Mouse (Mus musculus) embryonic facial prominence, embryonic 12.5 days (tissue): ENCODE measurements around the gene Sp3. TPM values are rescaled to one million over a fixed set of nuclear protein-coding genes. Genes with fewer than 3 reads are reported as not detected.

ENCODE experiments used
- ATAC-seq: fragments of 200-750 bp; cut with Nextera tagmentation; 2 replicates; pipeline ENCODE4 v1.8.0; 2017; ENCODE audit not compliant: insufficient number of reproducible peaks, insufficient read depth, low FRiP score, low TSS enrichment
- H3K27ac ChIP-seq: fragments of 300-500 bp; sonication (generic); 2 replicates; pipeline ENCODE4 v1.5.1; 2016; ENCODE audit warnings: mild to moderate bottlenecking
- H3K27me3 ChIP-seq: fragments of 300-500 bp; sonication (generic); 2 replicates; pipeline ENCODE4 v1.6.1; 2016; ENCODE audit warnings: mild to moderate bottlenecking, moderate library complexity
- H3K36me3 ChIP-seq: fragments of 300-500 bp; sonication (generic); 2 replicates; pipeline ENCODE4 v1.6.1; 2016; ENCODE audit warnings: mild to moderate bottlenecking
- H3K4me1 ChIP-seq: fragments of 300-500 bp; sonication (generic); 2 replicates; pipeline ENCODE4 v1.6.1; 2016
- H3K4me2 ChIP-seq: fragments of 300-500 bp; sonication (generic); replicated peaks from 2 replicates; pipeline ENCODE4 v1.6.1; 2016; ENCODE audit warnings: mild to moderate bottlenecking, moderate library complexity
- H3K4me3 ChIP-seq: fragments of 300-500 bp; sonication (generic); 2 replicates; pipeline ENCODE4 v1.5.1; 2016; ENCODE audit warnings: mild to moderate bottlenecking
- H3K9ac ChIP-seq: fragments of 300-500 bp; sonication (generic); 2 replicates; pipeline ENCODE4 v1.6.1; 2016; ENCODE audit warnings: mild to moderate bottlenecking, moderate library complexity
- H3K9me3 ChIP-seq: fragments of 300-500 bp; sonication (generic); 2 replicates; pipeline ENCODE4 v1.6.1; 2016; ENCODE audit warnings: mild to moderate bottlenecking, moderate library complexity
- WGBS: fragments of 180-500 bp; shearing (Covaris S2); methylation state at CpG from one replicate; pipeline ENCODE4 v1.1.7; 2016; 5-methylcytosine and 5-hydroxymethylcytosine counted together
- polyA plus RNA-seq: library from polyadenylated mRNA; unstranded; fragments of >200 nt; fragmentation: Nextera tagmentation; extraction: Ambion mirVana; gene quantifications from 2 replicates; pipeline ENCODE4 v1.2.1, GENCODE M21; 2016

Gene Sp3
- polyA plus RNA-seq, 1 experiment from 2014 or later, result 77.8 TPM

DNA sequence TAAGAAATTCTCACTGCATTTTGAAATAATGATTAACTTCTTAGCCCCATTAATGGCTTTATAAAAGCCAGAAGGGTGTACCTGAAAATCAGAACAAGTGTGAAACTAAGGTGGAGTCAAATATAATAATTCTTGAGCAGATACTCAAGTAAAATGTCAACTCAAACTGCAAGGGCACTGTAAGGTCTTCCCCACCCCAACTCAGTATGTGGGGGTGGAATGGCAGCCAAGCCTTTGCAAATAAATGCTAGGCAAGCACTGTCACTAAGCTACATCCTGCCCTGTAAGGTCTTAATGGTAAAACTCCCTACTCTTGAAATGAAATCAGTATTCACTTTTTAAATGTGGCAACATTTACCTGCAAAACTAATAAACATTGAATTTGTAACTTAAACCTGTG, 4.2 kb downstream of the Sp3 start:
- Histone ChIP-seq H3K36me3 (peaks cover 3% of the 10 kb centered on the region), H3K27me3 (no peaks in the 10 kb centered on the region), H3K27ac (no peak overlapping the region), H3K4me3 (no peak overlapping the region), H3K9me3 (no peaks in the 10 kb centered on the region), H3K4me1 (peaks cover 13% of the 10 kb centered on the region), H3K4me2 (0 out of 2 replicates have a peak overlapping the region, but pooled peaks have one; percentile 9), H3K9ac (no peak overlapping the region)
- ATAC-seq, result no peak

DNA sequence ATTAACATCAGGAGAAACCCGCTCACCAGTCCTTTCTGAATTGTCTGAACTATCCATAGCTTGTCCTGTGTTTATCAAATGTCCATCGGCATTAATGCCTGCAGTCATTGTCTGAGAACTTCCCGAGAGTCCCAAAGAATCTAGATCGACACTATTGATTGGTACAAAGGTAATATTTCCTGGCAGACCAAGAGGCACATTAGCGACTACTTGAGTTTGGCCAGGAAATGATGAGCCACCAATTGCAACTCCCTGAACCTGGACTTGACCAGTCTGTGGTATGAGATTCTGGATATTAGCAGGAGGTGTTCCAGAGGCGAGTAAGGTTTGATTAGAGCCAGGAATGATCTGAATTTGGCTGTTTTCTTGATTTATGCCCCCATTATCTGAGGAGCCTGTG, 9.4 kb downstream of the Sp3 start:
- no peak for ATAC-seq
- Histone ChIP-seq H3K27me3 (no peaks in the 10 kb centered on the region), H3K4me1 (peaks cover 5% of the 10 kb centered on the region), H3K36me3 (peaks cover 27% of the 10 kb centered on the region), H3K4me2 (no peak overlapping the region), H3K9ac (no peak overlapping the region), H3K9me3 (no peaks in the 10 kb centered on the region), H3K27ac (no peak overlapping the region), H3K4me3 (no peak overlapping the region)
- WGBS, result 90% methylated on average over 6 of the region's 6 CpGs

DNA sequence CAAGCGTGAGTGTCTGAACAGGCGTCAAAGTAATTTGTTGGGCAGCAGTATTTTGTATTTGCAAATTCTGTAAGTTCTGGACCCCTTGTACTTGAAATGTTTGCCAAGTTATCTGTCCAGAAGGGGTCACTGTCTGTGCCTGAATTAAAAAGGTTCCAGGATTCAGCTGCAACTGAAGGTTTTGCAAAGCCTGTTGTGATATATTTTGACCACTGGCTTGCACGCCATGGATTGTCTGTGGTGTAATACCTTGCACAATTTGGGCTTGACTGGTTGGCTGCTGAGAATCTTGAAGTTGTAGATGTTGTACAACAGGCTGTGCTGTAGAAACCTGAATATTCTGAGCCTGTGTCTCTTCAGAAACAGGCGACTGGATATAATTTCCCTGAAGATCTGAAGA, 9.9 kb downstream of the Sp3 start:
- no peaks in the 10 kb centered on the region for H3K27me3 ChIP-seq
- no peak overlapping the region for H3K4me3 ChIP-seq
- H3K9ac ChIP-seq, result no peak overlapping the region
- no peaks in the 10 kb centered on the region for H3K4me1 ChIP-seq
- no peak overlapping the region for H3K27ac ChIP-seq
- peaks cover 27% of the 10 kb centered on the region for H3K36me3 ChIP-seq
- no peak overlapping the region for H3K4me2 ChIP-seq
- no peaks in the 10 kb centered on the region for H3K9me3 ChIP-seq
- no peak for ATAC-seq
- WGBS, result 96% methylated on average over 4 of the region's 4 CpGs

DNA sequence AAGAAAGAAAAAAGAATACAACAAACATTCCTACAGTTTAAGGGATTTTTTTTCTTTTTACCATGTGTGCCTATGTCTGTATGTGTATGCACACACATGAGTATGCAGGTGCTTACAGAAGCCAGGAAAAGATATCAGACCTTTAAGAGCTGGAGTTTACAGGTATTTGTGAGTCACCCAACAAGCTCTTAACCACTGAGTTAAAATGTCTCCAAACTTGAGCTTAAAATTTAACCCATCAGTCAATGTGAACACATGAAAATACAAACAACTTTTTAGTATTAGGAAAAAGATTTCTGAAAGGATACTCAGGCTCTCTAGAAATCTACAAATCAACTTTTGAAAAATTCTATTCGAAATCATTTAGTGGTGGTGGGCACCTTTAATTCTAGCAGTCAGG, 11.7 kb downstream of the Sp3 start:
- Histone ChIP-seq H3K4me1 (no peaks in the 10 kb centered on the region), H3K9me3 (no peaks in the 10 kb centered on the region), H3K4me3 (no peak overlapping the region), H3K36me3 (peaks cover 27% of the 10 kb centered on the region), H3K27me3 (no peaks in the 10 kb centered on the region), H3K4me2 (no peak overlapping the region), H3K27ac (no peak overlapping the region), H3K9ac (no peak overlapping the region)
- ATAC-seq, result no peak
- 100% methylated on average over 1 of the region's 1 CpGs for WGBS

DNA sequence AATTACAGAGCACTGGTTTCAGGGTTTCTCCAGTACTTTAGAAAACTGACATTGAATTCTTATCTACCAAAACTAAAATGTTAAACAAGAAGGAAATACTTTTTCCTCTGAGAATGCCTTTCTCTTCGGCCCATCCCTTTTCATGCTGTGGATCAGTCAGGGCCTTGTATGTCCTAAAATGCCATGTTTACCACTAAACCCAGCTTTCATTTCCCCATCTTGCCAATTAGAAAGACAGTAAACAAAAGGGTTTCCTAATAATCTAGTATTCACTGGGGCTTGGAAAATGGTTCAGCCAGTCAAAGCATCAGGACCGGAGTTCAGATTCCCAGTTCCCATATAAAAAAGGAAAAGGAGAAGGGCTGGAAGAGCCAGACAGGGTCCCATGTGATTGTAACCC, 14.8 kb downstream of the Sp3 start:
- no peaks in the 10 kb centered on the region for H3K27me3 ChIP-seq
- no peak overlapping the region for H3K4me2 ChIP-seq
- WGBS, result 92% methylated on average over 2 of the region's 2 CpGs
- H3K9ac ChIP-seq, result no peak overlapping the region
- no peak overlapping the region for H3K27ac ChIP-seq
- H3K9me3 ChIP-seq, result no peaks in the 10 kb centered on the region
- ATAC-seq, result no peak
- H3K4me1 ChIP-seq, result no peaks in the 10 kb centered on the region
- no peak overlapping the region for H3K4me3 ChIP-seq
- peaks cover 30% of the 10 kb centered on the region for H3K36me3 ChIP-seq

DNA sequence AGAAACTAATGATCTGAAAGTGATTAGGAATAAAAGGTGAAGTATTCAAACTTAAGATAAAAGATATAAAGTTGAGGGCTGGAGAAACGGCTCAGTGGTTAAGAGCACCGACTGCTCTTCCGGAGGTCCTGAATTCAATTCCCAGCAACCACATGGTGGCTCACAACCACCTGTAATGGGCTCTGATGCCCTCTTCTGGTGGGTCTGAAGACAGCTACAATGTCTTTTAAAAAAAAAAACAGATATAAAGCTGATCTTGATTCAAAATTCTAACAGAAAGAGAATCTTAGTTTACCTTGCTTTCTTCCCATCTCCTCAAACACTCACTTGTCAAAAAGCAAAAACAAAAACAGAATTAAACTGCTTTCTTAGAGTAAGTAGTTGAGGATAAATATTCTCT, 23.8 kb downstream of the Sp3 start:
- Histone ChIP-seq H3K36me3 (peaks cover 40% of the 10 kb centered on the region), H3K4me3 (no peak overlapping the region), H3K27ac (no peak overlapping the region), H3K27me3 (no peaks in the 10 kb centered on the region), H3K9me3 (no peaks in the 10 kb centered on the region), H3K4me2 (no peak overlapping the region), H3K4me1 (no peaks in the 10 kb centered on the region), H3K9ac (no peak overlapping the region)
- no peak for ATAC-seq
- 97% methylated on average over 3 of the region's 3 CpGs for WGBS

DNA sequence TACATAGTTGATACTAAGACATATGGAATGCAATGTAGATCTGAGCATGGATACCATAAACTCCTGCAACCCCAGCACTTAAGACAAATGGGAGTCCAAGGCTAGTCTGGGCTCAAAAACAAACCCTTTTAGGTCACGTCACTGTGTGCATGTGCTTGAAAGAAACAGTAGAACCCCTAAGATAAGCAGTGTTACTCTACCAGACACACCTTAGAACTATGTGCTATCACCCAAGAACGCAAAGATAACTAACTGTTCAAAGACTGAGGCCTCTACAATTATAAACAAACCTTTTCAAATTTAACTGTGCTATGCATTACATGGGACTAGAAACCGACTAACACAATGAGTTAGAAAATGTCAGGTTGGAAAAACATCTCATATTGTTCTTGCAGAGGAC, 27.3 kb downstream of the Sp3 start:
- 93% methylated on average over 3 of the region's 3 CpGs for WGBS
- no peak overlapping the region for H3K4me2 ChIP-seq
- no peaks in the 10 kb centered on the region for H3K9me3 ChIP-seq
- H3K36me3 ChIP-seq, result peaks cover 35% of the 10 kb centered on the region
- no peak overlapping the region for H3K4me3 ChIP-seq
- no peak for ATAC-seq
- no peaks in the 10 kb centered on the region for H3K27me3 ChIP-seq
- H3K27ac ChIP-seq, result no peak overlapping the region
- H3K4me1 ChIP-seq, result no peaks in the 10 kb centered on the region
- H3K9ac ChIP-seq, result no peak overlapping the region

DNA sequence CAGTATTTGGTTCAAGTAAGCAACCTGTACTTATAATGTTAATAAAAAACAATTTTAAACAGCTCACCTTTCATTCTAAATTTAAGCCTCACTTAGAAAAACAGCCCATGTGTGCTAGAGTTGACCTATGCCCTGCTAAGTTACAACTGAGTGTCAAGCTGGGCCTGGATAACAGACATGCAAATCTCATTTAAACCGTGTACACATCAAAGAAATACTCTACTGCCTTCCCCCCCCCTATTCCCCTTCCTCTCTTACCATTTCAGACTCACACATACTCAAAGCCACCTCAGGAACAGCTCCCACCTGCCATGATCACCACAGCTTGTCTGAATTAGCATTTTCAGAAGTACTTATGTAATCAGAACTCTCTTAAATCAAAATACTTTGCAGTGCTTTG, 44.3 kb downstream of the Sp3 start:
- Histone ChIP-seq H3K4me2 (no peak overlapping the region), H3K27me3 (no peaks in the 10 kb centered on the region), H3K9ac (no peak overlapping the region), H3K4me3 (no peak overlapping the region), H3K9me3 (no peaks in the 10 kb centered on the region), H3K27ac (no peak overlapping the region), H3K36me3 (peaks cover 27% of the 10 kb centered on the region), H3K4me1 (peaks cover 6% of the 10 kb centered on the region; the same call in 1 of the 2 replicates)
- 9% methylated on average over 1 of the region's 1 CpGs for WGBS
- ATAC-seq, result no peak

DNA sequence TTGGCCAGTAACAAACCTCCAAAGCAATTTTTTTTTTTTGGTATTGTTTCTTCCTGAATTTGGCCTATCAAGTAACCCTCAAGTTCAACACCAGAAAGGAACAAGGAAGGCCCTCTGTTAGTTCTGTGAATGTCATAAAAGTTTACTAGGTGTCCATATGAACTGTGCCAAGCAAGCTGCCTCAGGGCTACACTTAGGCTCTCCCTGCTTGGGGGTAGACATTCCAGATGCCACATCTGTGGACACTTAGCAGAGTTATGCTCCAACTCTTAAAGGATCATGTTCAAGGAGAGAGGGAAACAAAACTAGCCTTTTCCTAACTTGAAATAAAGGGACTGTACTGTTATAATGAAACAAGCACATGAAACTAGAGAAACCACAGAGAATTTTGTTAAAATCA, 48.1 kb downstream of the Sp3 start:
- Histone ChIP-seq H3K9ac (no peak overlapping the region), H3K36me3 (peaks cover 15% of the 10 kb centered on the region; the same call in 1 of the 2 replicates), H3K9me3 (no peaks in the 10 kb centered on the region), H3K27ac (peak overlapping the region; percentile 54; the same call in 1 of the 2 replicates), H3K4me3 (no peak overlapping the region), H3K4me1 (peaks cover 6% of the 10 kb centered on the region; the same call in 1 of the 2 replicates), H3K27me3 (no peaks in the 10 kb centered on the region), H3K4me2 (no peak overlapping the region)
- ATAC-seq, result no peak

DNA sequence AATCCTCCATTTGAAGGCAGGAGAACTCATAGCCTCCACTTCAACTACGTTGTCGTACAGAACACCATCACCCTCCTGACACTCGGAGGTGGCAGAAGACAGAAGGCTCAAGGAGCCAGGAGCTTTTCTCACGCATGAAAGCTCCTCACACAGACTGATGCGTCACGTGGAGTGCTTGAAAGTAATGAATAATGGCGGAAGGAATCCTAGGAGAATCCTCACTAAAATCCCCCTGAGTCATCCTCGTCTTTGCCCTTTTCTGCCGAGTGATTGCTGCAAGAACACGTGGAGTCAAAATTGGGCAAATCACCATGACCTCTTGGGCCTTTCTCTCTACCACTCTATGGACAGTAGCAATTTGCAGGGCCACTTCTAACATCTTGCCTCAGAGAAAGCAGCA, 55.3 kb downstream of the Sp3 start:
- no peak for ATAC-seq
- no peaks in the 10 kb centered on the region for H3K4me1 ChIP-seq
- H3K36me3 ChIP-seq, result no peaks in the 10 kb centered on the region
- H3K4me2 ChIP-seq, result no peak overlapping the region
- no peak overlapping the region for H3K9ac ChIP-seq
- 85% methylated on average over 10 of the region's 10 CpGs for WGBS
- no peaks in the 10 kb centered on the region for H3K27me3 ChIP-seq
- no peak overlapping the region for H3K4me3 ChIP-seq
- H3K27ac ChIP-seq, result no peak overlapping the region
- no peaks in the 10 kb centered on the region for H3K9me3 ChIP-seq

DNA sequence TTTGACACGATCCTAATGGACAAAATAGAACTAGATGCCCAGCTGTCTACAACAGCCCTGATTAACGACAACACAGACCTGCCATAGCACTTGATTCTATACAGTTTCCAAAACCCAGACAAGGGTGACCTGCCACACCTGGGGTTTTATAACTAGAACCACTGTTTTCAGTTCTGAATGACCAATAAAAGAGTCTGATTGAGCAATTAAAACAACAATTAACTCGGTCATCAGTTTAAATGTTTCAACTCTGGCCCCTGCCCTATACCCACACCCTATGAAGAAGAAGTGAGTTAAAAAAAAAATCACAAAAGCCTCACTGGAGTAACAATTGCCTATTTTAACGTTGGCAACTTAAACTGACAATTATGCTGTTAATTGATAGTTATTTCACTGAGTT, 64.1 kb downstream of the Sp3 start:
- H3K36me3 ChIP-seq, result no peaks in the 10 kb centered on the region
- no peaks in the 10 kb centered on the region for H3K4me1 ChIP-seq
- H3K27me3 ChIP-seq, result no peaks in the 10 kb centered on the region
- ATAC-seq, result no peak
- 76% methylated on average over 4 of the region's 4 CpGs for WGBS
- no peak overlapping the region for H3K9ac ChIP-seq
- no peak overlapping the region for H3K4me2 ChIP-seq
- no peak overlapping the region for H3K27ac ChIP-seq
- no peak overlapping the region for H3K4me3 ChIP-seq
- no peaks in the 10 kb centered on the region for H3K9me3 ChIP-seq

DNA sequence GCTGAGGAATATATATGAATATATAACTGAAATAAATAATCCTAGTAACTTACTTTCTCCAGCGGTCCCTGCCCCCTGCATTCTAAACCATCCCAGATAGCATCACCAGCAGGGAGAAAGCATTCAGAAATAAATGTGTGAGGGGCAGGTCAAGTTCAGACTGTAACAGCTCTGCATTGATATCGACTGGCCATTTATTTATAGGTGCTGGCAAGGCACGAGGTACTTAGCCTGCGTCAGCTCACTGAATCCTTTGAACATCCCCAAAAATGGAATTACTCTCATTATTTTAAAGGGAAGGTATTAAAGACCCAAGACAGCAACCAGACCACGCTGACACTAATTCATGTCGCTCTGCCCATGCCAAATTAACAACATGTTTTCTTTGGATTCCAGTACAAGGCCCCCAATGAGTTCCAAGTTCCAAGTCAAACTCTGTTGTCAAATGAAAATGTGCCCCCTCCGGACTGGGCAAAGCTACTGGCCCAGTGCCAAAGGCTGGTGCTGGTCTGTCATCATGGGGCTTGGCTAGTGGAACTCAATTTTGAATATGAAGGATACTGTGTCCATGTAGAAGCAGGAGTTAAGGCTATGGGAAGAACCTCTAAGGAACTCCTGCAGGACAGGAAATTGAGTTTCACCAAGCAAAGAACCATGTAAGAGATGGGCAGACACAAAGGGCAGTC, 64.9 kb downstream of the Sp3 start:
- WGBS, result 76% methylated on average over 7 of the region's 7 CpGs
- no peak overlapping the region for H3K27ac ChIP-seq

DNA sequence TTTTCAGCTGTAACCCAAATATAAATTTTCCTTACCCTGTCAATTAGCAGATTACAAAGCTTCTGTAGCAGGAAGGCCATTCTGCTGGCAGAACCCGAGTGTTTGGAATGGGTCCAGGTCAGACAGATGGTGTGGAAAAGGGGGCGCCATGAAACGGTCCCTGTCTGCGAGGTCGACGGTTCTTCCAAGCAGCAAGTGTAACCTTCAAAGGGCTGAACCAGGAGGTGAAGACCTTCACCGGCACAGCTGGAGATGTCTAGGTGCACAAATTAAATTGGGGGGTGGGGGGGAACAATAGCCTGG, 66.8 kb downstream of the Sp3 start:
- 77% methylated on average over 7 of the region's 7 CpGs for WGBS
- Histone ChIP-seq H3K4me3 (no peak overlapping the region), H3K9ac (no peak overlapping the region), H3K9me3 (no peaks in the 10 kb centered on the region), H3K27ac (no peak overlapping the region), H3K27me3 (no peaks in the 10 kb centered on the region), H3K4me2 (no peak overlapping the region), H3K36me3 (no peaks in the 10 kb centered on the region), H3K4me1 (peaks cover 2% of the 10 kb centered on the region; the same call in 1 of the 2 replicates)
- no peak for ATAC-seq

More for the DNA sequence above, 64.9 kb downstream of the Sp3 start:
- no peak overlapping the region for H3K9ac ChIP-seq
- no peak for ATAC-seq
- H3K4me3 ChIP-seq, result no peak overlapping the region
- no peaks in the 10 kb centered on the region for H3K27me3 ChIP-seq
- no peak overlapping the region for H3K4me2 ChIP-seq
- H3K36me3 ChIP-seq, result no peaks in the 10 kb centered on the region
- no peaks in the 10 kb centered on the region for H3K4me1 ChIP-seq
- no peaks in the 10 kb centered on the region for H3K9me3 ChIP-seq
